Mouse (Mus musculus): ENCODE data around the gene Acot10. TPM values are rescaled to one million over a fixed set of nuclear protein-coding genes. Genes with fewer than 3 reads are reported as not detected.

Acot10 gene
- total and polyA plus RNA-seq, 3 experiments, result 0.21 to 1.4 TPM; not detected in 1

DNA sequence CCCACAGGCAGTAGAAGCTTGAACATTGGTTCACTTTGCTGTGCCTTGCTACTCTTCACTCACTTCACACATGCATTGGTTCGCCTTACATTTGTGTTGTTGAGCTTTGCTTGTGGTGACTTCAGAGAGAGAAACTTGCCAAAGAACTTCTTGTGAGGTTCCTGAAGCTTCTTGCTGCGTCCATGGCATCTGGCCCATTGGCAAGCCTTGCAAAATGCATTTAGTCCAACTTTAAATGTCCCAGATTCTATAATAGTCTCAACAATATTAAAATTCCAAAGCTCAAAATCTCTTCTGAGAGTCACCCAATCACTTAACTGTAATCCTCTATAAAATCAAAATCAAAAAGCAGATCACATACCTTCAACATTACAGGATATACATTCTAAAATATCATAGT, 6.3 kb downstream of the Acot10 start:
- Histone ChIP-seq H3K36me3 (replicated peaks in 1 of 2; ENCODE audit: control insufficient read depth in 1 of 2, insufficient read depth in 1 of 2, low read length in 1 of 2) (no peaks in the 10 kb centered on the region), H3K9ac (ENCODE audit: insufficient read depth, low read depth) (no peak overlapping the region), H3K4me1 (ENCODE audit: control insufficient read depth in 1 of 2, insufficient read depth in 2 of 2) (no peaks in the 10 kb centered on the region), H3K27me3 (replicated peaks) (no peaks in the 10 kb centered on the region), H3K79me2 (replicated peaks; ENCODE audit: control insufficient read depth, extremely low read depth, insufficient read depth, poor library complexity, severe bottlenecking) (no peaks in the 10 kb centered on the region), H3K4me3 (replicated peaks in 1 of 3; ENCODE audit: low read depth in 2 of 3, low read length in 2 of 3, poor library complexity in 1 of 3) (no peak overlapping the region), H3K4me2 (ENCODE audit: insufficient read depth, low read depth, poor library complexity, severe bottlenecking) (no peak overlapping the region), H3K9me3 (replicated peaks; ENCODE audit: low read length) (peaks cover 17% of the 10 kb centered on the region), H3K27ac (ENCODE audit: insufficient read depth, low read depth) (no peak overlapping the region)
- dilution Hi-C loops (cut with MboI; ENCODE audit: extremely low pct_ligation_motif_present, extremely low pct_unique_long_range_greater_than_20kb, low sequenced_read_pairs) (no loop called here), in situ Hi-C loops (cut with MboI; ENCODE audit: low pct_ligation_motif_present, low pct_unique_long_range_greater_than_20kb, low sequenced_read_pairs) (no loop called here)
- no peak for DNase-seq (ENCODE audit: extremely low read depth)
- TF ChIP-seq KAT2A (IDR thresholded peaks at IDR 0.05; ENCODE audit: insufficient replicate concordance, low read length) (no peak), NELFE (IDR thresholded peaks at IDR 0.05; ENCODE audit: low read depth, low read length) (no peak), CHD1 (IDR thresholded peaks at IDR 0.05; ENCODE audit: low read depth, low read length) (no peak), MAFK (IDR thresholded peaks at IDR 0.05; ENCODE audit: insufficient replicate concordance, low read length) (no peak), SMC3 (IDR thresholded peaks at IDR 0.05; ENCODE audit: low read depth, low read length) (no peak), JUND (conservative IDR thresholded peaks at IDR 0.05; ENCODE audit: low read depth, low read length) (no peak)

- no peak overlapping the region for H3K27ac ChIP-seq (ENCODE audit: insufficient read depth, low read depth)
- no peak overlapping the region for H3K9ac ChIP-seq (ENCODE audit: insufficient read depth, low read depth)
- TF ChIP-seq USF1 (IDR thresholded peaks at IDR 0.05; ENCODE audit: low read depth, low read length) (no peak), HCFC1 (IDR thresholded peaks at IDR 0.05; ENCODE audit: low read depth, low read length) (no peak), E2F4 (IDR thresholded peaks at IDR 0.05; ENCODE audit: insufficient replicate concordance, low read depth, low read length) (no peak), MAX (IDR thresholded peaks at IDR 0.05; ENCODE audit: low read length) (no peak), BHLHE40 (IDR thresholded peaks at IDR 0.05; ENCODE audit: low read depth, low read length) (no peak), UBTF (IDR thresholded peaks at IDR 0.05; ENCODE audit: low read depth, low read length) (no peak), JUN (IDR thresholded peaks at IDR 0.05; ENCODE audit: insufficient read depth, low read depth, low read length) (no peak), MAZ (IDR thresholded peaks at IDR 0.05; ENCODE audit: low read depth, low read length) (no peak), MYC (IDR thresholded peaks at IDR 0.05; ENCODE audit: low read depth, low read length) (no peak)
- peaks cover 19% of the 10 kb centered on the region for H3K9me3 ChIP-seq (replicated peaks; ENCODE audit: low read length)
- H3K79me2 ChIP-seq (replicated peaks; ENCODE audit: control insufficient read depth, extremely low read depth, insufficient read depth, poor library complexity, severe bottlenecking), result no peaks in the 10 kb centered on the region
- no peaks in the 10 kb centered on the region for H3K27me3 ChIP-seq (replicated peaks)
- in situ Hi-C loops (cut with MboI; ENCODE audit: low pct_ligation_motif_present, low pct_unique_long_range_greater_than_20kb, low sequenced_read_pairs) (no loop called here), dilution Hi-C loops (cut with MboI; ENCODE audit: extremely low pct_ligation_motif_present, extremely low pct_unique_long_range_greater_than_20kb, low sequenced_read_pairs) (no loop called here)
- no peaks in the 10 kb centered on the region for H3K36me3 ChIP-seq (replicated peaks in 1 of 2; ENCODE audit: control insufficient read depth in 1 of 2, insufficient read depth in 1 of 2, low read length in 1 of 2)
- no peak overlapping the region for H3K4me2 ChIP-seq (ENCODE audit: insufficient read depth, low read depth, poor library complexity, severe bottlenecking)
- DNase-seq (ENCODE audit: extremely low read depth), result no peak
- no peaks in the 10 kb centered on the region for H3K4me1 ChIP-seq (ENCODE audit: control insufficient read depth in 1 of 2, insufficient read depth in 2 of 2)
- H3K4me3 ChIP-seq (replicated peaks in 1 of 3; ENCODE audit: low read depth in 2 of 3, low read length in 2 of 3, poor library complexity in 1 of 3), result no peak overlapping the region
Observed at GRCm38 (mm10) chr15:20642905-20643414, 23.6 kb downstream of the Acot10 start.

All from CH12.LX (cell line).